Mouse (Mus musculus) MEL (cell line): ENCODE measurements around the gene Nolc1. TPM values are rescaled to one million over a fixed set of nuclear protein-coding genes. Genes with fewer than 3 reads are reported as not detected.
A peak's percentile ranks its signal among the peaks of the same experiment; 100 is the strongest.

Source experiments
- DNase-seq: peaks from one replicate; pipeline ENCODE4 v3.0.0; 2011; ENCODE audit warnings: low read depth, low spot score
- H3K27ac ChIP-seq: 2 replicates; pipeline ENCODE4 v1.5.1; 2012; ENCODE audit warnings: low read depth, mild to moderate bottlenecking, control low read depth, low read length, moderate library complexity; ENCODE audit not compliant: control insufficient read depth
- H3K27me3 ChIP-seq, 2 experiments: fragments of 150-350 bp in 1 of 2; sonication (generic) in 1 of 2; 2 replicates each; pipeline ENCODE4 v1.6.1; 2012; ENCODE audit warnings: low read length in 2 of 2, mild to moderate bottlenecking in 2 of 2, improper control_type of control experiment in 1 of 2, moderate library complexity in 1 of 2; ENCODE audit not compliant: insufficient read depth in 2 of 2, control insufficient read depth in 1 of 2
- H3K36me3 ChIP-seq, 2 experiments: 2 replicates each; pipeline ENCODE4 v1.6.1; 2012 to 2014; ENCODE audit warnings: low read length in 2 of 2, improper control_type of control experiment in 1 of 2, inconsistent platforms in 1 of 2, mild to moderate bottlenecking in 1 of 2; ENCODE audit not compliant: insufficient read depth in 2 of 2, control insufficient read depth in 1 of 2
- H3K4me1 ChIP-seq, 2 experiments: fragments of 150-350 bp in 1 of 2; sonication (generic) in 1 of 2; 2 replicates each; pipeline ENCODE4 v1.6.1; 2012; ENCODE audit warnings: low read length in 2 of 2, improper control_type of control experiment in 1 of 2, mild to moderate bottlenecking in 1 of 2; ENCODE audit not compliant: insufficient read depth in 2 of 2, control insufficient read depth in 1 of 2
- H3K4me3 ChIP-seq, 2 experiments: fragments of 150-350 bp in 1 of 2; sonication (generic) in 1 of 2; 2 replicates each; pipeline ENCODE4 v1.5.1; 2012; ENCODE audit warnings: low read depth in 2 of 2, low read length in 2 of 2, mild to moderate bottlenecking in 2 of 2, moderate library complexity in 2 of 2, control low read depth in 1 of 2, improper control_type of control experiment in 1 of 2; ENCODE audit not compliant: control insufficient read depth in 1 of 2, insufficient read depth in 1 of 2
- H3K79me2 ChIP-seq: 2 replicates; pipeline ENCODE4 v1.6.1; 2012; ENCODE audit warnings: mild to moderate bottlenecking, low read length, moderate library complexity; ENCODE audit not compliant: control insufficient read depth, poor library complexity, insufficient read depth
- H3K9ac ChIP-seq: 2 replicates; pipeline ENCODE4 v1.6.1; 2012; ENCODE audit warnings: low read depth, mild to moderate bottlenecking, control low read depth, low read length, moderate library complexity; ENCODE audit not compliant: control insufficient read depth, poor library complexity, severe bottlenecking
- H3K9me3 ChIP-seq: fragments of 150-350 bp; sonication (generic); replicated peaks from 2 replicates; pipeline ENCODE4 v1.6.1; 2012; ENCODE audit warnings: mild to moderate bottlenecking, low read length, improper control_type of control experiment, moderate library complexity; ENCODE audit not compliant: insufficient read depth
- CHD1 ChIP-seq: IDR thresholded peaks from 2 replicates; pipeline ENCODE4 v1.6.1; 2012; ENCODE audit warnings: low read depth, mild to moderate bottlenecking, inconsistent platforms, low read length, improper control_type of control experiment
- GATA1 ChIP-seq: IDR thresholded peaks from 2 replicates; pipeline ENCODE4 v1.6.1; 2011; ENCODE audit warnings: low read depth, low read length, improper control_type of control experiment
- polyA plus RNA-seq, 2 experiments: library from polyadenylated mRNA; stranded (reverse) in 1 of 2; unstranded in 1 of 2; fragments of >175 nt in 1 of 2; fragments of >200 nt in 1 of 2; gene quantifications; 2 replicates each; pipeline versions ENCODE4 v1.2.1 to v1.2.4; 2012; ENCODE audit warnings: low replicate concordance in 2 of 2, low read depth in 1 of 2; ENCODE audit not compliant: insufficient read length in 2 of 2, insufficient read depth in 1 of 2, missing spikeins in 1 of 2
- total RNA-seq: library from RNA; depleted of rRNA; stranded (reverse); fragments of 300-350 nt; gene quantifications from 2 replicates; pipeline ENCODE4 v1.2.3, GENCODE M21; 2012; rRNA removed

Gene Nolc1
- total and polyA plus RNA-seq, 3 experiments, result 213 to 753 (median 294) TPM

DNA sequence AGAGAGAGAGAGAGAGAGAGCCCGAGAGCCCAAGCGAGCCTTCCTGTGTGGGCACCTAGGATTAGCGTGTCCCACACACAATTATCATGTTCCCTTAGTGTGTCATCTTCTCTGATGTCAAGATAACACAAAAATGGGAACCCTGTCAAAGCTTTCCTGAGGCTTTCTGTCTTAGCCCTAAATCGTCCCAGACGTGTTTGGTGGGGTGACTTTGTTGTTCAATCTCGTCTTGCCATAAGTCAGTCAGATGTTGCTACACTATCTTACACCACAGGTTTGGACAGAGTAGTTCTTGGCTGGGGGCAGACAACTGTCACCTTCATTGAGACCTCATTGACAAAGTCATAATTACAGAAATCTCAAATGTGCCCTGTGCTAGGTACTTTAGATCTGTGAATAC, 56.9 kb downstream of the Nolc1 start:
- Histone ChIP-seq H3K27ac (no peak overlapping the region), H3K79me2 (no peaks in the 10 kb centered on the region; the same call in 1 of the 2 replicates), H3K27me3 (0 out of 4 replicates have a peak, but pooled peaks cover 0 to 2% of the 10 kb centered on the region in 2 experiments), H3K4me1 (peaks cover 0 to 15% of the 10 kb centered on the region in 2 experiments; a peak in 2 of 4 replicates), H3K36me3 (peaks cover 0 to 7% of the 10 kb centered on the region in 2 experiments; a peak in 2 of 4 replicates), H3K9me3 (no peaks in the 10 kb centered on the region), H3K9ac (peak overlapping the region; percentile 10), H3K4me3 (peak overlapping the region in 1 of 2 experiments; percentile 60; a peak in 3 of 4 replicates)
- DNase-seq, result peak; percentile 51
- TF ChIP-seq GATA1, result 0 out of 2 replicates have a peak, but pooled peaks have one; percentile 13
- no peak for TF ChIP-seq CHD1

Other genes starting within 250 kb of the Nolc1 start
- 4.1 TPM in 2 replicates for gene Armh3, start 77.4 kb upstream of the Nolc1 start, total RNA-seq
- 10 to 100 TPM in 1 of 2 experiments, not detected in 1; 10.8 TPM for gene Armh3, start 77.4 kb upstream of the Nolc1 start, polyA plus RNA-seq
- gene Hps6, start 72.4 kb upstream of the Nolc1 start, total RNA-seq, result 11.4 and 11.5 TPM in 2 replicates
- 10 to 100 TPM in 1 of 2 experiments, not detected in 1; 13.2 TPM for gene Hps6, start 72.4 kb upstream of the Nolc1 start, polyA plus RNA-seq
- gene Pprc1, start 31.0 kb upstream of the Nolc1 start, total RNA-seq, result 39.3 and 41.9 TPM in 2 replicates
- 100 to 1,000 TPM in 1 of 2 experiments, 10 to 100 TPM in 1; 27.8 to 135 TPM for gene Pprc1, start 31.0 kb upstream of the Nolc1 start, polyA plus RNA-seq
- gene Ldb1, start 30.6 kb upstream of the Nolc1 start, total RNA-seq, result 299 and 357 TPM in 2 replicates
- 100 to 1,000 TPM; 632 to 842 TPM for gene Ldb1, start 30.6 kb upstream of the Nolc1 start, polyA plus RNA-seq
- 1.2 and 1.4 TPM in 2 replicates for gene Elovl3, start 56.0 kb downstream of the Nolc1 start, total RNA-seq
- gene Elovl3, start 56.0 kb downstream of the Nolc1 start, polyA plus RNA-seq, result 1 to 10 TPM in 1 of 2 experiments, not detected in 1; 2.3 TPM
- gene Pitx3, start 72.5 kb downstream of the Nolc1 start, total RNA-seq, result 0.08 and 0.10 TPM in 2 replicates
- under 1 TPM in 1 of 2 experiments, not detected in 1; 0.28 TPM for gene Pitx3, start 72.5 kb downstream of the Nolc1 start, polyA plus RNA-seq
- gene Gbf1, start 76.6 kb downstream of the Nolc1 start, total RNA-seq, result 20.1 and 23.7 TPM in 2 replicates
- 100 to 1,000 TPM in 1 of 2 experiments, 10 to 100 TPM in 1; 54.1 to 400 TPM for gene Gbf1, start 76.6 kb downstream of the Nolc1 start, polyA plus RNA-seq
- 25.3 and 27.2 TPM in 2 replicates for gene Nfkb2, start 228.5 kb downstream of the Nolc1 start, total RNA-seq
- gene Nfkb2, start 228.5 kb downstream of the Nolc1 start, polyA plus RNA-seq, result 10 to 100 TPM in 1 of 2 experiments, not detected in 1; 43.0 TPM